Mouse (Mus musculus) intestine, postnatal 0 days (tissue): ENCODE data around the gene Cab39l. TPM values are rescaled to one million over a fixed set of nuclear protein-coding genes. Genes with fewer than 3 reads are reported as not detected.

Experiments used
- ATAC-seq: fragments of 200-750 bp; cut with Nextera tagmentation; 2 replicates; pipeline ENCODE4 v1.8.0; 2017; ENCODE audit warnings: mild to moderate bottlenecking, moderate TSS enrichment, moderate library complexity
- H3K27ac ChIP-seq: fragments of 300-500 bp; sonication (generic); 2 replicates; pipeline ENCODE4 v1.5.1; 2014; ENCODE audit warnings: mild to moderate bottlenecking, low read depth, low read length, moderate library complexity
- H3K27me3 ChIP-seq: fragments of 300-500 bp; sonication (generic); replicated peaks from 2 replicates; pipeline ENCODE4 v1.6.1; 2014; ENCODE audit warnings: low read length, mixed read lengths; ENCODE audit not compliant: control insufficient read depth, insufficient read depth
- H3K36me3 ChIP-seq: fragments of 300-500 bp; sonication (generic); 2 replicates; pipeline ENCODE4 v1.6.1; 2014; ENCODE audit warnings: mild to moderate bottlenecking, moderate library complexity; ENCODE audit not compliant: control insufficient read depth, insufficient read depth
- H3K4me1 ChIP-seq: fragments of 300-500 bp; sonication (generic); replicated peaks from 2 replicates; pipeline ENCODE4 v1.6.1; 2014; ENCODE audit warnings: antibody characterized with exemption, low read length, mixed read lengths; ENCODE audit not compliant: control insufficient read depth, insufficient read depth
- H3K4me2 ChIP-seq: fragments of 300-500 bp; sonication (generic); replicated peaks from 2 replicates; pipeline ENCODE4 v1.6.1; 2014; ENCODE audit warnings: low read depth, mild to moderate bottlenecking, moderate library complexity
- H3K4me3 ChIP-seq: fragments of 300-500 bp; sonication (generic); 2 replicates; pipeline ENCODE4 v1.5.1; 2014; ENCODE audit warnings: low read depth, low read length
- H3K9ac ChIP-seq: fragments of 300-500 bp; sonication (generic); 2 replicates; pipeline ENCODE4 v1.6.1; 2014; ENCODE audit warnings: mild to moderate bottlenecking, low read depth, low read length
- H3K9me3 ChIP-seq: fragments of 300-500 bp; sonication (generic); 2 replicates; pipeline ENCODE4 v1.6.1; 2016; ENCODE audit warnings: mixed run types; ENCODE audit not compliant: control insufficient read depth
- CTCF ChIP-seq: sonication (generic); IDR thresholded peaks from 2 replicates; pipeline ENCODE4 v1.5.1; 2016; ENCODE audit warnings: low read depth, mild to moderate bottlenecking, control low read depth, antibody characterized with exemption, moderate library complexity
- WGBS: fragments of 180-500 bp; shearing (Covaris S2); extraction: QIAGEN DNeasy Blood & Tissue Kit; methylation state at CpG from one replicate; pipeline ENCODE4 v1.1.7; 2014; 5-methylcytosine and 5-hydroxymethylcytosine counted together
- polyA plus RNA-seq: library from polyadenylated mRNA; unstranded; fragments of >200 nt; fragmentation: Nextera tagmentation; extraction: Ambion mirVana; gene quantifications from 2 replicates; pipeline ENCODE4 v1.2.1, GENCODE M21; 2015

The Cab39l gene
- polyA plus RNA-seq, 1 experiment from 2014 or later, result 19.0 TPM

DNA sequence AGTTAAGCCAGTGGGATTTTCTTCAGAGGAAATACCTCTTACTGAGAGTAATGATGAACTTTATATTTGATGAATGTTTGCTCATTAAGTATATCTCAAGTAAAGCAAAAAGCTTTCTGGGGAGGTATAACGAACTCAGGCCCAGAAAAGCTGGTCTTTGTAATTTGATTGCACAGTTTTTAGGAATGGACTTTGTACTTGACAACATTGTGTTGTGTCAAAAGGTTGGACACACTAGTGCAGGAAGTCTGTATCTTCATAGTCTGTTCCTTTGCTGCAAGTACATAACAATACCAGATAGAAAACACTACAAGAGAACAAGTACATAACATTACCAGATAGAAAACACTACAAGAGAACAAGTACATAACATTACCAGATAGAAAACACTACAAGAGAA, 4.6 kb downstream of the Cab39l start:
- Histone ChIP-seq H3K4me2 (no peak overlapping the region), H3K27ac (no peak overlapping the region), H3K9ac (no peak overlapping the region), H3K4me1 (no peaks in the 10 kb centered on the region), H3K36me3 (no peaks in the 10 kb centered on the region), H3K27me3 (no peaks in the 10 kb centered on the region), H3K4me3 (no peak overlapping the region), H3K9me3 (no peaks in the 10 kb centered on the region)
- no peak for ATAC-seq
- no peak for TF ChIP-seq CTCF
- 90% methylated on average over 1 of the region's 1 CpGs for WGBS

DNA sequence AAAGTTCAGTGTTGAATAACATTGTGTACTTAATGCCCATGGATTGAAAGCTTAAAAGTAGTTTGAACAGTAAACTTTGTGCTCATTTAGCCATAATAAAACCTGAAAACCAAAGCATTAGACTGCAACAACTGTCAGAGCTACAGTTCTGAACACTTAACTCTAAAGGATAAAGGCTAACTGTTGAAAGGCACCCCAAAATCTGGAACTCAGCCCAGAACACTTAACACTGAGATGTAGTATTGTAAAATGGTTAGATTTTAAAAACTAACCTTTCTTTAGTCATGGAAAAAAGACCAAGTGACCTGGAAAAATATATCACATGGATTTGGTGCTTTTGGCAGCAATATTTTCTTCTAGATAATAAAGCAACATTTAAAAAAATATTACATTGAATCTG, 7.2 kb downstream of the Cab39l start:
- Histone ChIP-seq H3K36me3 (no peaks in the 10 kb centered on the region), H3K9me3 (no peaks in the 10 kb centered on the region), H3K27ac (no peak overlapping the region), H3K4me1 (no peaks in the 10 kb centered on the region), H3K4me3 (no peak overlapping the region), H3K4me2 (no peak overlapping the region), H3K27me3 (no peaks in the 10 kb centered on the region), H3K9ac (no peak overlapping the region)
- TF ChIP-seq CTCF, result no peak
- ATAC-seq, result no peak

DNA sequence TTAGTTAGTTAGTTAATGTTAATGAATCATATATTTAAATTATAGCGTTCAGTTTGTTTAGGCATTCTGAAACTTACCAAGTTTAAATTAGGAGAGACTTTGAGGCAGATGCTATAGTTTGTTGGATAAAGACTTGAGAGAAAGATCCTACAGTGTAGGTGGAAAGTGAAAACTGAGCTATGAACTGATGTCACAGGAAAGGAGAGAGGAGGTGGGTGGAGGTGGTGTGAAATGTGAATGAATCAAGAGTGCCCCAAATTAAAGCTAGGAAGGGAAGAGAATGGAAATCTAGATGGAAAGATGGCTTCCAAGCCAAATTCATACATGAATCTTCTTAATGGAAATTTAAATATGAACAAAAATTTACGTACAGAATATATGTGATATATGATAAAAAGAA, 25.7 kb downstream of the Cab39l start:
- H3K4me3 ChIP-seq, result no peak overlapping the region
- no peak for ATAC-seq
- WGBS, result 93% methylated on average over 2 of the region's 2 CpGs
- H3K9ac ChIP-seq, result no peak overlapping the region
- TF ChIP-seq CTCF, result no peak
- no peaks in the 10 kb centered on the region for H3K9me3 ChIP-seq
- H3K27me3 ChIP-seq, result no peaks in the 10 kb centered on the region
- no peak overlapping the region for H3K4me2 ChIP-seq
- no peaks in the 10 kb centered on the region for H3K36me3 ChIP-seq
- H3K27ac ChIP-seq, result no peak overlapping the region
- no peaks in the 10 kb centered on the region for H3K4me1 ChIP-seq

DNA sequence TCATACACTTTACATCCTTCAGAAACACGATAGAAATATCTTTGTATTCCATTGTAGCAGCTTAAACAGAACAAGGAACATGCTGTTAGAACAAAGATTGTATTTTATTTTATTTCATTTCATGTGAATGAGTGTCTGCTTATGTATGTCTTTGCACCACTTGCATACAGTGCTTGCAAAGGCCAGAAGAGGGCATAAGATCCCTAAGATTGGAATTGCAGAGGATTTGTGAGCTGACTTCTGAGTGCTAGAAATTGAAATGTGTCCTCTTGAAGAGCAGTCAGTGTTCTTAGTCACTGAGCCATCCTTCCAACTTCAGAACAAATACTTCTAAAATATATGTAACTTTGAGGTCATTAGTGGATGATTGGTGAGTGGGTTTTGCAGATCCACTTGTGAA, 27.0 kb downstream of the Cab39l start:
- no peak for ATAC-seq
- H3K4me1 ChIP-seq, result no peaks in the 10 kb centered on the region
- H3K4me3 ChIP-seq, result no peak overlapping the region
- no peaks in the 10 kb centered on the region for H3K36me3 ChIP-seq
- no peak overlapping the region for H3K4me2 ChIP-seq
- H3K27ac ChIP-seq, result no peak overlapping the region
- no peaks in the 10 kb centered on the region for H3K27me3 ChIP-seq
- WGBS, result 58% methylated on average over 1 of the region's 1 CpGs
- H3K9ac ChIP-seq, result no peak overlapping the region
- H3K9me3 ChIP-seq, result no peaks in the 10 kb centered on the region
- peak; percentile 75 for TF ChIP-seq CTCF

DNA sequence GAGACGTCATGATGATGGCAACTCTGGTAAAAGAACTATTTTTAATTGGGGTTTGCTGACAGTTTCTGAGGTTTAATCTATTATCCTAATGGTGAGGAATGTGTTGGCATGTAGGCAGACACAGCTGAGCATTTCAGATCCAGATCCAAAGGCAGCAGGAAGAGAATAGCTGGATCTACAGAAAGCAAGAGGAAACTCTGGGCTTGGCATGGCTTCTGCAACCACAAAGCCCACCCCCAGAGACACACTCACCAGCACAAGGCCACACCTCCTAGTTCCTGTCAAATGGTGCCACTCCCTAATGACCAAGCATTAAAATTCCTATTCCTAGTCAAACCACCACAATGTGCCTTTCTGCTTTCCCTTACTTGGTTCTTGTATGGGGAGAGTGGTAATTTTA, 30.0 kb downstream of the Cab39l start:
- no peak overlapping the region for H3K4me2 ChIP-seq
- TF ChIP-seq CTCF, result no peak
- H3K27me3 ChIP-seq, result no peaks in the 10 kb centered on the region
- no peak for ATAC-seq
- H3K27ac ChIP-seq, result no peak overlapping the region
- 88% methylated on average over 1 of the region's 1 CpGs for WGBS
- no peak overlapping the region for H3K4me3 ChIP-seq
- H3K9me3 ChIP-seq, result no peaks in the 10 kb centered on the region
- H3K9ac ChIP-seq, result no peak overlapping the region
- H3K36me3 ChIP-seq, result no peaks in the 10 kb centered on the region
- no peaks in the 10 kb centered on the region for H3K4me1 ChIP-seq

DNA sequence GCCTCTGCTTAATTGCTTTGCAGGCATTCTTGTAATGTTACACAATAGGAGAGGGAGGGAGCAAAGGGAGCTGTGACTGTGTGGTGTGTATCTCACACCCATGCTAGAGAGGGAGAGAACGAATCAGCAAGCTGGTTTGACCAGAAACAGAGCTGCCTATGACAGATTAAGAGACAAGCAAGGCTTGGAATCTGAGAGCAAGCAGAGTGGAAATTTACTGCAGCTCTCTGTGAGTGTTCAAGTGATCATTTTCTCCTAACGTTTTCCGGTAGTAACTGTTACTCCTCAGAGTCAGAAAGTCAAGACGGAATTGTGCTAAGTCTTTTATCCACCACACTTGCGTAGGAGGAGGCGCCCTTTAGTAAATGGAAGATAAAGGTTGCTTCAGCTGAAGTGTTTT, 37.9 kb downstream of the Cab39l start:
- no peak for ATAC-seq

DNA sequence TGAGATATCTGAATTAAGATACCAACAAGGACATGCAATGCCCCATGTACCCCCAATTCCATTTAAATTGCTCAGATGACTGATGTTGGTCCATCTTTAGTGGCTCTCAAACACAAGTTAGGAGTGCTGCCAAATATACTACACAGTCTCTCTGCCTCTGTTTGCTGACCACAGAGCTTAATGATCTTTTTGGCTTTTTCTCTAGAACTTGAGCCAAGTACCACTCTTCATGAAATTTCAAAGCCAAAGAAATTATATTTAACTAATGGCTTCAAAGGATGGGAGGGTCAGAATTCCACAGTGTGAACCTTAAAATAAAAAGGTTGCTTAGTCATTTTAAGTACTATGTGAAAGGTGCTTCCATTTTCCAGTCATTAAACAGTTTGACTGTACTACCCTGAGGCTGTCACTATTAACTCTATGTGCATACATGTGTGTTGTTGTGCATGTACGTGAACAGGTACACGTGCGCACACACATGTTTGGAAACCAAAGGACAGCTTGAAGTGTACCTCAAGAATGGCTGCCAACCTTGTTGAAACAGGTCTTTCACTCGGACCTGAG, 44.6 kb downstream of the Cab39l start:
- H3K4me1 ChIP-seq, result no peaks in the 10 kb centered on the region
- no peak for ATAC-seq
- 95% methylated on average over 4 of the region's 4 CpGs for WGBS
- H3K27ac ChIP-seq, result no peak overlapping the region
- H3K27me3 ChIP-seq, result no peaks in the 10 kb centered on the region
- no peak overlapping the region for H3K9ac ChIP-seq
- TF ChIP-seq CTCF, result no peak
- no peak overlapping the region for H3K4me3 ChIP-seq
- no peaks in the 10 kb centered on the region for H3K36me3 ChIP-seq
- no peak overlapping the region for H3K4me2 ChIP-seq
- H3K9me3 ChIP-seq, result no peaks in the 10 kb centered on the region

More for the DNA sequence above, 37.9 kb downstream of the Cab39l start:
- Histone ChIP-seq H3K9me3 (no peaks in the 10 kb centered on the region), H3K27me3 (no peaks in the 10 kb centered on the region), H3K4me2 (no peak overlapping the region), H3K9ac (no peak overlapping the region), H3K4me1 (no peaks in the 10 kb centered on the region), H3K27ac (no peak overlapping the region), H3K4me3 (no peak overlapping the region), H3K36me3 (no peaks in the 10 kb centered on the region)
- WGBS, result 37% methylated on average over 6 of the region's 6 CpGs
- no peak for TF ChIP-seq CTCF
